ENCODE assay signal across 9 mouse cellular contexts in the genomic region with DNA sequence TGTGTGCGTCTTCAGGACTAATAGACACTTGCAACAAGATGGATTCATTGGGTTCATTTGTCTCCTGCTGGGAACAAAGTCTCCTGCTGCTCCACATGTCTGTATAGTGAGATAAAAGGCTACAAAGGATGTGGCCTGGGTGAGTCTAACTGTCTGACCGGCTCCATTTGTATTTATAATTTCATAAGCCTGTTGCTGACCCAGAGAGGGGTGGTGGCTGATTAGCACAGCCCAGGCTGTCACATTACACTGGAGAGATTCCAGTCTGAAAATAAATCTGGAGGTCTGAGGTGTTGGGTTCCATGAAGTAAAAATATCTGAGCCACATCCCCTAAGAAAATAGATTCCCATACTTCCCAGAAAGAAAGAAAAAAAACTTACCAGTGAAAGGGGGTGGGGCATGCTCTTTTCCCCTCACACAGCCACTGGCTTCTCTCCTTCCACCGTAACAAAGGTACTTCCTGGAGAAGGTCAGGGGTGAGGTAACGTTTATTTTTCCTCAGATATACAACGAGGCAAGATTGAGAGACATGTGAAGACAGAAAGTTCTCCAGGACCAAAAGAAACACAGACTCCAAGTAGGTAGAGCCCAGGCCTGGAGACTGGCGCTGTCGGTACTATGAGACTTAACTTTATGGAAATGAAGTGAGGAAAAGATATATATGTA. TPM values are rescaled to one million over a fixed set of nuclear protein-coding genes. Genes with fewer than 3 reads are reported as not detected.
DNase-seq lines count a peak whose midpoint lies in the region; ATAC-seq lines count a peak whose summit lies in the region.
"Had no signal": no experiment of that assay in that cellular context is flagged by ENCODE, and none has a peak within 500 bp of the region (broad histone marks: within the 10 kb centered on the region; RNA-seq: fewer than 3 reads in every experiment).

No protein-coding gene starts in this region.

- H3K36me3 ChIP-seq in forebrain, embryonic 10.5 days (replicated peaks) = no peaks in the 10 kb centered on the region
- no peaks in the 10 kb centered on the region for H3K36me3 ChIP-seq in forebrain, embryonic 13.5 days (ENCODE audit: poor library complexity, severe bottlenecking)
- no peaks in the 10 kb centered on the region for H3K36me3 ChIP-seq in lung, embryonic 15.5 days

- no peak overlapping the region for H3K4me3 ChIP-seq in forebrain, embryonic 10.5 days
- H3K4me3 ChIP-seq in forebrain, embryonic 13.5 days = no peak overlapping the region
- H3K4me3 ChIP-seq in lung, embryonic 15.5 days = no peak overlapping the region
- H3K4me3 ChIP-seq: left cerebral cortex, adult 2 months had no signal

- peaks cover 44% of the 10 kb centered on the region for H3K4me1 ChIP-seq in forebrain, embryonic 10.5 days
- H3K4me1 ChIP-seq in forebrain, embryonic 13.5 days = no peaks in the 10 kb centered on the region
- peaks cover 36% of the 10 kb centered on the region for H3K4me1 ChIP-seq in lung, embryonic 15.5 days

- intact Hi-C loops in heart, postnatal 10 days (cut with DNase I) = no loop called here

- no peak for DNase-seq in forebrain, embryonic 10.5 days (ENCODE audit: extremely low spot score, low spot score)
- no peak for DNase-seq in lung, adult 18-20 months
- peak; percentile 40 to 59 for DNase-seq in heart, postnatal 10 days
- DNase-seq in skeletal muscle tissue, adult 2 months (ENCODE audit: low read depth, low spot score) = peak; percentile 75
- DNase-seq in layer of hippocampus, postnatal 14 days (ENCODE audit: low spot score in 2 of 2) = no peak
- no peak for DNase-seq in layer of hippocampus, adult 11-12 months (ENCODE audit: low spot score)

- no peak overlapping the region for H3K9ac ChIP-seq in forebrain, embryonic 13.5 days
- H3K9ac ChIP-seq in lung, embryonic 15.5 days = no peak overlapping the region

- H3K27ac ChIP-seq in forebrain, embryonic 10.5 days = peak overlapping the region; percentile 75
- no peak overlapping the region for H3K27ac ChIP-seq in forebrain, embryonic 13.5 days
- H3K27ac ChIP-seq in lung, embryonic 15.5 days = peak overlapping the region; percentile 82
- H3K27ac ChIP-seq: left cerebral cortex, adult 2 months had no signal

- H3K4me2 ChIP-seq in forebrain, embryonic 13.5 days = no peak overlapping the region
- no peak overlapping the region for H3K4me2 ChIP-seq in lung, embryonic 15.5 days

- ATAC-seq in forebrain, embryonic 13.5 days = no peak
- peak; percentile 23; the same call in 1 of the 2 replicates for ATAC-seq in lung, embryonic 15.5 days (ENCODE audit: borderline replicate concordance, extremely low read depth, low FRiP score, low TSS enrichment)

- H3K9me3 ChIP-seq in forebrain, embryonic 10.5 days = no peaks in the 10 kb centered on the region
- no peaks in the 10 kb centered on the region for H3K9me3 ChIP-seq in forebrain, embryonic 13.5 days (replicated peaks)
- no peaks in the 10 kb centered on the region for H3K9me3 ChIP-seq in lung, embryonic 15.5 days

- H3K27me3 ChIP-seq in forebrain, embryonic 10.5 days (ENCODE audit: poor library complexity, severe bottlenecking) = no peaks in the 10 kb centered on the region
- H3K27me3 ChIP-seq in forebrain, embryonic 13.5 days = no peaks in the 10 kb centered on the region
- H3K27me3 ChIP-seq in lung, embryonic 15.5 days = no peaks in the 10 kb centered on the region

- whole genome bisulfite sequencing in forebrain, embryonic 10.5 days = 64% methylated on average over 7 of the region's 7 CpGs
- 69% methylated on average over 7 of the region's 7 CpGs for WGBS in forebrain, embryonic 13.5 days
- WGBS in lung, embryonic 15.5 days = 21% methylated on average over 7 of the region's 7 CpGs

RNA-seq across cellular contexts. Expression of gene Zfp36l1, which starts 28.2 kb away (rescaled TPM):
- 121 and 129 TPM in 2 replicates for polyA plus RNA-seq in forebrain, embryonic 10.5 days (2016; fragmentation: Nextera tagmentation; extraction: Ambion mirVana)
- 52.6 and 60.2 TPM in 2 replicates for polyA plus RNA-seq in forebrain, embryonic 13.5 days (2015; fragmentation: Nextera tagmentation; extraction: Ambion mirVana)
- polyA plus RNA-seq in lung, embryonic 15.5 days (2015; fragmentation: Nextera tagmentation; extraction: Ambion mirVana) = 139 and 147 TPM in 2 replicates
- total RNA-seq in heart, postnatal 10 days (2021) = 100 to 1,000 TPM; 126 to 152 TPM
- 10 to 100 TPM; 48.3 to 50.3 TPM for total RNA-seq in layer of hippocampus, postnatal 14 days (2021)

Comparison
In these comparisons a context has a peak if more than half of its experiments do, and no peak if none do; other contexts are left out.
1. DNase-seq: peak in heart, postnatal 10 days (2 of 2) and skeletal muscle tissue, adult 2 months (single experiment); none in forebrain, embryonic 10.5 days (single experiment), lung, adult 18-20 months (0 of 2), layer of hippocampus, postnatal 14 days (0 of 2) and layer of hippocampus, adult 11-12 months (single experiment).